Mouse (Mus musculus): Measurements from ENCODE around the gene Cnksr3.

- TF ChIP-seq CTCF (conservative IDR thresholded peaks at IDR 0.05; ENCODE audit: low read length) (no peak), NANOG (IDR thresholded peaks at IDR 0.05; ENCODE audit: borderline replicate concordance, low read length) (no peak)
Measured at GRCm38 (mm10) chr10:7075661-7076060, 136.4 kb downstream of the Cnksr3 start.
